Mouse (Mus musculus) forebrain, embryonic 11.5 days (tissue): ENCODE data around the gene Gm815. TPM values are rescaled to one million over a fixed set of nuclear protein-coding genes. Genes with fewer than 3 reads are reported as not detected.

Source experiments
- ATAC-seq: fragments of 200-750 bp; cut with Nextera tagmentation; replicated peaks from 2 replicates; pipeline ENCODE4 v1.8.0; 2017; ENCODE audit warnings: moderate TSS enrichment; ENCODE audit not compliant: low FRiP score
- DNase-seq: peaks from one replicate; pipeline ENCODE4 v3.0.0-alpha.2; 2017; ENCODE audit warnings: low spot score
- H3K27ac ChIP-seq: fragments of 300-500 bp; sonication (generic); 2 replicates; pipeline ENCODE4 v1.5.1; 2014; ENCODE audit warnings: low read depth, low read length
- H3K27me3 ChIP-seq: fragments of 300-500 bp; sonication (generic); 2 replicates; pipeline ENCODE4 v1.6.1; 2014; ENCODE audit warnings: mild to moderate bottlenecking, low read length, mixed read lengths; ENCODE audit not compliant: control insufficient read depth, insufficient read depth
- H3K36me3 ChIP-seq: fragments of 300-500 bp; sonication (generic); 2 replicates; pipeline ENCODE4 v1.6.1; 2014; ENCODE audit warnings: mild to moderate bottlenecking, low read length, moderate library complexity, mixed read lengths; ENCODE audit not compliant: control insufficient read depth, insufficient read depth
- H3K4me1 ChIP-seq: fragments of 300-500 bp; sonication (generic); replicated peaks from 2 replicates; pipeline ENCODE4 v1.6.1; 2014; ENCODE audit warnings: low read length, mixed read lengths; ENCODE audit not compliant: control insufficient read depth, insufficient read depth
- H3K4me2 ChIP-seq: fragments of 300-500 bp; sonication (generic); 2 replicates; pipeline ENCODE4 v1.6.1; 2014; ENCODE audit warnings: low read depth, mild to moderate bottlenecking, low read length, moderate library complexity, mixed read lengths; ENCODE audit not compliant: severe bottlenecking
- H3K4me3 ChIP-seq: fragments of 300-500 bp; sonication (generic); 2 replicates; pipeline ENCODE4 v1.5.1; 2014; ENCODE audit warnings: low read depth, low read length
- H3K9ac ChIP-seq: fragments of 300-500 bp; sonication (generic); 2 replicates; pipeline ENCODE4 v1.6.1; 2014; ENCODE audit warnings: low read length
- H3K9me3 ChIP-seq: fragments of 300-500 bp; sonication (generic); 2 replicates; pipeline ENCODE4 v1.6.1; 2016; ENCODE audit warnings: low read length, mixed read lengths; ENCODE audit not compliant: control insufficient read depth
- WGBS: fragments of 180-500 bp; shearing (Covaris S2); extraction: QIAGEN DNeasy Blood & Tissue Kit; methylation state at CpG from one replicate; pipeline ENCODE4 v1.1.7; 2014; 5-methylcytosine and 5-hydroxymethylcytosine counted together
- polyA plus RNA-seq: library from polyadenylated mRNA; unstranded; fragments of >200 nt; fragmentation: Nextera tagmentation; extraction: Ambion mirVana; gene quantifications from 2 replicates; pipeline ENCODE4 v1.2.1, GENCODE M21; 2014

Gene Gm815
- polyA plus RNA-seq, 1 experiment from 2014 or later: not detected

GRCm38 (mm10) chr19:26869591-26869990, 16.1 kb upstream of the Gm815 start:
- no peak overlapping the region for H3K4me2 ChIP-seq
- ATAC-seq (no peak), DNase-seq (no peak)
- no peaks in the 10 kb centered on the region for H3K9me3 ChIP-seq
- peaks cover 8% of the 10 kb centered on the region; the same call in 1 of the 2 replicates for H3K4me1 ChIP-seq
- 63% methylated on average over 3 of the region's 3 CpGs for WGBS
- no peaks in the 10 kb centered on the region for H3K27me3 ChIP-seq
- H3K27ac ChIP-seq: 0 out of 2 replicates have a peak overlapping the region, but pooled peaks have one; percentile 12
- no peak overlapping the region for H3K9ac ChIP-seq
- H3K36me3 ChIP-seq: no peaks in the 10 kb centered on the region
- H3K4me3 ChIP-seq: no peak overlapping the region

GRCm38 (mm10) chr19:26870280-26870679, 15.4 kb upstream of the Gm815 start:
- H3K4me1 ChIP-seq: peaks cover 8% of the 10 kb centered on the region; the same call in 1 of the 2 replicates
- H3K4me2 ChIP-seq: no peak overlapping the region
- no peaks in the 10 kb centered on the region for H3K27me3 ChIP-seq
- 0 out of 2 replicates have a peak overlapping the region, but pooled peaks have one; percentile 7 for H3K27ac ChIP-seq
- no peak overlapping the region for H3K4me3 ChIP-seq
- no peaks in the 10 kb centered on the region for H3K9me3 ChIP-seq
- H3K36me3 ChIP-seq: no peaks in the 10 kb centered on the region
- H3K9ac ChIP-seq: 0 out of 2 replicates have a peak overlapping the region, but pooled peaks have one; percentile 5
- DNase-seq: no peak
- ATAC-seq: peak; percentile 46; the same call in 1 of the 2 replicates
- 28% methylated on average over 7 of the region's 7 CpGs for WGBS

DNA sequence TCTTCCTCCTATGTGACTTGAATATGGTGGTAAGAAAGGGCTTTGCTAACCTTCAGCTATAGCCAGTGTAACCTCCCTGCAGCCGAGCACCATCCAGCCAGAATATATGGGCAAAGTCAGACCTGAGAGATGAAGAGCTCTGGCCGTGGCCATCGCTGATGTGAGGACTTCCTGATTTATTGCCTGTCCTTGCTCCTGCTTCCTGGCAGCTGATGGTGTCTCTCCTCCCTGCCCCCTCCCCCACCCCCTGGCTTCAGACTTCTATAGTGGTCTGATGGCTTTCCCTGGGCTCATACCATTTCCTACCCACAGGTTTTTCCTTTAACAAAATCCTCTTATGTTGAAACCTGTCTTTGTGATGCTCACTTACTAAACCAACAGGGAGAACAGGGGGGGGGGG, 14.6 kb upstream of the Gm815 start:
- ATAC-seq: no peak

DNA sequence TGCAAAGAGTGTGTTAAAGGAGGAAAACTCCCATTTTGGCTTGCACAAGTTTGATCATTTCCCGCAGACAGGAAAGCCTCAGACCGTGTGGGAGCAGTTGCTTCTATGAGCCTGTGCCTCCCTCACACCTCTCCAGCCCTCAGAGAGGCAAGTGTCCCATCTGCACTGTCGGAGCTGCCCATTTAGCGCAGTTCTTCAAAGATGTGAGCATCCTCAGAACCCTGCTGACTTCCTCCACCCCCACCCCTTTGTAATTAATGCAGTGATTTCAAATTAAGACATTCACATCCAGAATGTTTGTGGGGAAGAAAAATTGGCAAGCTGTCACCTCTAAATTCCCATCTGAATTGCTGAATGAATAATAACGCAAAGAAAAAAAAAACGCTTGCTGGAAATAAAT, 12.8 kb upstream of the Gm815 start:
- 60% methylated on average over 6 of the region's 6 CpGs for WGBS
- ATAC-seq: no peak
- H3K9ac ChIP-seq: no peak overlapping the region
- no peak overlapping the region for H3K27ac ChIP-seq
- no peak overlapping the region for H3K4me2 ChIP-seq
- H3K27me3 ChIP-seq: no peaks in the 10 kb centered on the region
- H3K36me3 ChIP-seq: no peaks in the 10 kb centered on the region
- DNase-seq: no peak
- H3K9me3 ChIP-seq: no peaks in the 10 kb centered on the region
- no peak overlapping the region for H3K4me3 ChIP-seq
- H3K4me1 ChIP-seq: peaks cover 13% of the 10 kb centered on the region

More for the DNA sequence above, 14.6 kb upstream of the Gm815 start:
- Histone ChIP-seq H3K4me2 (no peak overlapping the region), H3K27ac (no peak overlapping the region), H3K9ac (no peak overlapping the region), H3K36me3 (no peaks in the 10 kb centered on the region), H3K27me3 (no peaks in the 10 kb centered on the region), H3K4me3 (no peak overlapping the region), H3K4me1 (peaks cover 6% of the 10 kb centered on the region; the same call in 1 of the 2 replicates), H3K9me3 (no peaks in the 10 kb centered on the region)
- 53% methylated on average over 3 of the region's 3 CpGs for WGBS
- DNase-seq: no peak

DNA sequence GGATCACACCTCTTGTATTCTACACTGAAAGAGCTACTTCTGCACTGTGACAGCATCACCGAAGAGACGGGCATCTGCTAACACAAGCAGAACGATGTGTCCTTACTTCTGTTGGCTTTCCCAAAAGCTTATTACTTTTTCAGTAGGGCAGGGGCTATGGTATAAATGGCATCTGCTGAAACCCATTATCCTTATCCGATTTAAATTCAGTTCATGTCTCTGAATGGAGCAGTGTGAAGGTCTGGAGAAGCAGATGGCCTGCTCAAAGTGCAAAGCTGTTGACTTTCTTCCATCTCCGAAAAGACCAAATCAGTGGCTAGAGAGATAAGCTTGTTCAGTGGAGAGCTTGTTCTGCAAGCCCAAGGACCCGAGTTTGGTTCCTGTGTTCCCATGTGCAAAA, 10.1 kb upstream of the Gm815 start:
- Histone ChIP-seq H3K9ac (no peak overlapping the region), H3K36me3 (no peaks in the 10 kb centered on the region), H3K4me1 (peaks cover 7% of the 10 kb centered on the region), H3K27ac (no peak overlapping the region), H3K27me3 (no peaks in the 10 kb centered on the region), H3K4me2 (no peak overlapping the region), H3K9me3 (no peaks in the 10 kb centered on the region), H3K4me3 (no peak overlapping the region)
- no peak for DNase-seq
- 84% methylated on average over 6 of the region's 6 CpGs for WGBS
- ATAC-seq: no peak

GRCm38 (mm10) chr19:26877180-26877775, 8.4 kb upstream of the Gm815 start:
- Histone ChIP-seq H3K36me3 (no peaks in the 10 kb centered on the region), H3K4me1 (peaks cover 7% of the 10 kb centered on the region), H3K4me2 (no peak overlapping the region), H3K9ac (no peak overlapping the region), H3K4me3 (0 out of 2 replicates have a peak overlapping the region, but pooled peaks have one; percentile 2), H3K27ac (no peak overlapping the region), H3K9me3 (no peaks in the 10 kb centered on the region), H3K27me3 (no peaks in the 10 kb centered on the region)
- ATAC-seq (0 out of 2 replicates have a peak, but pooled peaks have one; percentile 33), DNase-seq (peak; percentile 55)
- 5% methylated on average over 10 of the region's 10 CpGs for WGBS

DNA sequence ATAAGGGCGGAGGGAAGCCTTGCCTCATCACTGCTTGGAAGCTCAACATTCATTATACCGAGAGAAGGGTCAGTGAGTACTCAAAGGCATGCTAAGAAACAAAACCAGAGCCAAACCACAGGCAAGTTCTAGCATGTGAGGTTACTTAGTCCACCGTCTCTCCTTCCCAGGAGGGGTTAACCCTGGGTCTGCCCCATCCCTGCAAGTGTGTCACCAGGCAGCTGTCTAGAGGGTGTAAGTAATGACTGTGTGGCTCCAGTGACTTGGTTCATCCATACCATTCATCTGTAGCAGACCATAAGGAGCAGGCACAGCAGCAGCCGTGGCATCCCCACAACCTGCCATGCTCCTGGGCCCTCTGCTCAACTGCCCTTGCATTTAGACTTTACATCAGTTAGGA, 5.8 kb upstream of the Gm815 start:
- H3K9me3 ChIP-seq: no peaks in the 10 kb centered on the region
- H3K4me1 ChIP-seq: peaks cover 7% of the 10 kb centered on the region
- no peak overlapping the region for H3K4me3 ChIP-seq
- no peak overlapping the region for H3K4me2 ChIP-seq
- no peaks in the 10 kb centered on the region for H3K27me3 ChIP-seq
- no peak overlapping the region for H3K27ac ChIP-seq
- DNase-seq (no peak), ATAC-seq (no peak)
- H3K9ac ChIP-seq: no peak overlapping the region
- no peaks in the 10 kb centered on the region for H3K36me3 ChIP-seq
- WGBS: 86% methylated on average over 4 of the region's 4 CpGs

DNA sequence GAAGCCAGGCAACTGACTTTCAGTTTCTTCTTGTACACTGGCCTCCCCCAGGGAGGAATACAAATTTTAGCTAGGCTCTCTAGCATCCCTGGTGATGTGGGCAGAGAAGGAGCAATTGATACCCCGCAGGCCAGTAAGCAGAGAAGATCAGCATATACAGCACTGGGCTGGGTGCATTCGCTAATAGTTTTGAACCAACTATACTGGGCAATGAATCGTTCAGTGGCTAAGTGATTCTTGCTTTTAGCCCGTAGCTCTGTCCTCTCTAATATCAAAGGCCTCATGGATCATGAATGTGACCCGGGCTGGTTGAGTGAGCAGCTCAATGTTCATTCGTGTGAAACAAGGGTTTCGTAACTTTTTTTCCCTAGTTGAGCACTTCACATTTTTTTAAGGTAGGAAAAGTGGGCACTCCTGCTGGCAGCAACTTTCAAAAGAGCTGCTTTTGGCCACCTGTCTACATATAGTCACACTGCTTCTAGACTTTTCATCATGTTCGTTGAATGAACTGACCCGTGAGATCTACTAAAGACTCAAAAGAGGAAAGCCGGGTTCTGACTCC, 3.7 kb upstream of the Gm815 start:
- no peak for DNase-seq
- H3K4me3 ChIP-seq: no peak overlapping the region
- no peak overlapping the region for H3K9ac ChIP-seq
- 81% methylated on average over 10 of the region's 10 CpGs for WGBS
- ATAC-seq: no peak
- no peaks in the 10 kb centered on the region for H3K27me3 ChIP-seq
- peaks cover 5% of the 10 kb centered on the region for H3K4me1 ChIP-seq
- H3K27ac ChIP-seq: no peak overlapping the region
- H3K4me2 ChIP-seq: no peak overlapping the region
- no peaks in the 10 kb centered on the region for H3K36me3 ChIP-seq
- H3K9me3 ChIP-seq: no peaks in the 10 kb centered on the region

DNA sequence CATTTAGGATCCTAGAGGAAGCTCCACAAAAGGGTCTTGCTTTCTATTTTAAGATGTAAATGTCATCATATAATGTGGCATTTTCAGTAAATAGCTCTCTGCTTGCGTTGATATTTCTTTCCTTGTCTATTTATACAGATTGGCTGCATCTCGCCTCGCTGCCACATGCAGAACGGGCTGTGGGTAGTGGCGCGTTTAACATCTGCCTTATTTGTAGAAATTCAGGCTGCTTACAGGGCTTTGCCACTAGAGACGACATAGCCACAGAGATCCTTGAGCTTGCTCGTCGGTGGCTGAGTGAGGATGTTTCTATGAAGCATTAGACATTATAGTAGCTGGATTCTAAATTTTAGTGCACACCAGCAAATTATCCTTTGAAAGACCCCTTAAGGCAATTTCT, 2.5 kb downstream of the Gm815 start:
- WGBS: 90% methylated on average over 9 of the region's 9 CpGs
- no peak overlapping the region for H3K27ac ChIP-seq
- DNase-seq (no peak), ATAC-seq (no peak)
- H3K36me3 ChIP-seq: no peaks in the 10 kb centered on the region
- H3K27me3 ChIP-seq: no peaks in the 10 kb centered on the region
- no peak overlapping the region for H3K9ac ChIP-seq
- H3K9me3 ChIP-seq: no peaks in the 10 kb centered on the region
- H3K4me3 ChIP-seq: no peak overlapping the region
- no peaks in the 10 kb centered on the region for H3K4me1 ChIP-seq
- H3K4me2 ChIP-seq: no peak overlapping the region
